Mouse (Mus musculus): ENCODE measurements around the gene Etv5. TPM values are rescaled to one million over a fixed set of nuclear protein-coding genes. Genes with fewer than 3 reads are reported as not detected.
"Not testable (repeated sequence)": the region's sequence is repeated elsewhere in the genome, so short reads cannot be mapped to it uniquely, and the experiment has no call there.

Etv5 gene
- total RNA-seq, 2 experiments from 2014 or later: 0.77 TPM; not detected in 1

GRCm38 (mm10) chr16:22400226-22400625, 39.3 kb downstream of the Etv5 start:
- ATAC-seq (replicated peaks; ENCODE audit: low FRiP score, poor library complexity, severe bottlenecking): no peak

GRCm38 (mm10) chr16:22398784-22399453, 40.6 kb downstream of the Etv5 start:
- no peak for ATAC-seq (replicated peaks; ENCODE audit: low FRiP score, poor library complexity, severe bottlenecking)

GRCm38 (mm10) chr16:22398354-22398753, 41.2 kb downstream of the Etv5 start:
- no peak for ATAC-seq (replicated peaks; ENCODE audit: low FRiP score, poor library complexity, severe bottlenecking)

GRCm38 (mm10) chr16:22396420-22396819, 43.1 kb downstream of the Etv5 start:
- no peak for ATAC-seq (replicated peaks; ENCODE audit: low FRiP score, poor library complexity, severe bottlenecking)

GRCm38 (mm10) chr16:22395093-22395844, 44.2 kb downstream of the Etv5 start:
- ATAC-seq (replicated peaks; ENCODE audit: low FRiP score, poor library complexity, severe bottlenecking): no peak

- ATAC-seq (replicated peaks; ENCODE audit: low FRiP score, poor library complexity, severe bottlenecking): no peak
Observed at GRCm38 (mm10) chr16:22390348-22390897, 49.1 kb downstream of the Etv5 start.

GRCm38 (mm10) chr16:22389146-22389911, 50.2 kb downstream of the Etv5 start:
- ATAC-seq (replicated peaks; ENCODE audit: low FRiP score, poor library complexity, severe bottlenecking): no peak

GRCm38 (mm10) chr16:22387731-22388130, 51.8 kb downstream of the Etv5 start:
- no peak for ATAC-seq (replicated peaks; ENCODE audit: low FRiP score, poor library complexity, severe bottlenecking)

GRCm38 (mm10) chr16:22382018-22382417, 57.5 kb downstream of the Etv5 start:
- not testable (repeated sequence) for ATAC-seq (replicated peaks; ENCODE audit: low FRiP score, poor library complexity, severe bottlenecking)

GRCm38 (mm10) chr16:22380981-22381380, 58.5 kb downstream of the Etv5 start:
- ATAC-seq (replicated peaks; ENCODE audit: low FRiP score, poor library complexity, severe bottlenecking): no peak

- no peak for ATAC-seq (replicated peaks; ENCODE audit: low FRiP score, poor library complexity, severe bottlenecking)
Observed at GRCm38 (mm10) chr16:22379986-22380385, 59.5 kb downstream of the Etv5 start.

GRCm38 (mm10) chr16:22379342-22379741, 60.2 kb downstream of the Etv5 start:
- no peak for ATAC-seq (replicated peaks; ENCODE audit: low FRiP score, poor library complexity, severe bottlenecking)

- ATAC-seq (replicated peaks; ENCODE audit: low FRiP score, poor library complexity, severe bottlenecking): no peak
Observed at GRCm38 (mm10) chr16:22377714-22378113, 61.8 kb downstream of the Etv5 start.

GRCm38 (mm10) chr16:22374898-22375297, 64.6 kb downstream of the Etv5 start:
- no peak for ATAC-seq (replicated peaks; ENCODE audit: low FRiP score, poor library complexity, severe bottlenecking)

- no peak for ATAC-seq (replicated peaks; ENCODE audit: low FRiP score, poor library complexity, severe bottlenecking)
Observed at GRCm38 (mm10) chr16:22372701-22373124, 66.8 kb downstream of the Etv5 start.

GRCm38 (mm10) chr16:22372225-22372624, 67.3 kb downstream of the Etv5 start:
- no peak for ATAC-seq (replicated peaks; ENCODE audit: low FRiP score, poor library complexity, severe bottlenecking)

- ATAC-seq (replicated peaks; ENCODE audit: low FRiP score, poor library complexity, severe bottlenecking): no peak
Observed at GRCm38 (mm10) chr16:22367099-22367498, 72.4 kb downstream of the Etv5 start.

GRCm38 (mm10) chr16:22366040-22366439, 73.5 kb downstream of the Etv5 start:
- ATAC-seq (replicated peaks; ENCODE audit: low FRiP score, poor library complexity, severe bottlenecking): no peak

- ATAC-seq (replicated peaks; ENCODE audit: low FRiP score, poor library complexity, severe bottlenecking): no peak
Observed at GRCm38 (mm10) chr16:22365596-22365995, 73.9 kb downstream of the Etv5 start.

- no peak for ATAC-seq (replicated peaks; ENCODE audit: low FRiP score, poor library complexity, severe bottlenecking)
Observed at GRCm38 (mm10) chr16:22358701-22359354, 80.7 kb downstream of the Etv5 start.
